Mouse (Mus musculus): Measurements from ENCODE around the gene Nmnat2.

GRCm38 (mm10) chr1:153145791-153146190 lies 191.0 kb downstream of the Nmnat2 start:
- TF ChIP-seq CTCF (IDR thresholded peaks at IDR 0.05; ENCODE audit: low read depth, low read length) = no peak
- TF ChIP-seq POLR2A (IDR thresholded peaks at IDR 0.05; ENCODE audit: extremely low read depth, insufficient read depth, low read length) = no peak

Measured in liver, adult 2 months (tissue).